Mouse (Mus musculus) forebrain, postnatal 0 days (tissue): ENCODE measurements around the gene Tex9. TPM values are rescaled to one million over a fixed set of nuclear protein-coding genes. Genes with fewer than 3 reads are reported as not detected.

Experiments used
- ATAC-seq: fragments of 200-750 bp; cut with Nextera tagmentation; 2 replicates; pipeline ENCODE4 v1.8.0; 2017; ENCODE audit warnings: mild to moderate bottlenecking, moderate library complexity
- DNase-seq: peaks from one replicate; pipeline ENCODE4 v3.0.0-alpha.2; 2015
- H3K27ac ChIP-seq: fragments of 300-500 bp; sonication (generic); 2 replicates; pipeline ENCODE4 v1.5.1; 2014; ENCODE audit warnings: low read depth, mild to moderate bottlenecking, antibody characterized with exemption, low read length, moderate library complexity, mixed read lengths
- H3K27me3 ChIP-seq: fragments of 300-500 bp; sonication (generic); 2 replicates; pipeline ENCODE4 v1.6.1; 2014; ENCODE audit warnings: mild to moderate bottlenecking, low read length, mixed read lengths; ENCODE audit not compliant: insufficient read depth
- H3K36me3 ChIP-seq: fragments of 300-500 bp; sonication (generic); 2 replicates; pipeline ENCODE4 v1.6.1; 2014; ENCODE audit warnings: mild to moderate bottlenecking, moderate library complexity; ENCODE audit not compliant: insufficient read depth
- H3K4me1 ChIP-seq: fragments of 300-500 bp; sonication (generic); 2 replicates; pipeline ENCODE4 v1.6.1; 2014; ENCODE audit warnings: antibody characterized with exemption; ENCODE audit not compliant: insufficient read depth
- H3K4me2 ChIP-seq: fragments of 300-500 bp; sonication (generic); 2 replicates; pipeline ENCODE4 v1.6.1; 2014; ENCODE audit warnings: low read depth, mild to moderate bottlenecking, moderate library complexity
- H3K4me3 ChIP-seq: fragments of 300-500 bp; sonication (generic); 2 replicates; pipeline ENCODE4 v1.5.1; 2014; ENCODE audit warnings: low read depth, low read length, mixed read lengths
- H3K9ac ChIP-seq: fragments of 300-500 bp; sonication (generic); 2 replicates; pipeline ENCODE4 v1.6.1; 2014; ENCODE audit warnings: mild to moderate bottlenecking
- H3K9me3 ChIP-seq: fragments of 300-500 bp; sonication (generic); 2 replicates; pipeline ENCODE4 v1.6.1; 2016; ENCODE audit warnings: low read length
- CTCF ChIP-seq: sonication (generic); IDR thresholded peaks from 2 replicates; pipeline ENCODE4 v1.5.1; 2016; ENCODE audit warnings: antibody characterized with exemption, control low read depth, low read depth
- WGBS: fragments of 180-500 bp; shearing (Covaris S2); extraction: QIAGEN DNeasy Blood & Tissue Kit; methylation state at CpG from one replicate; pipeline ENCODE4 v1.1.7; 2014; 5-methylcytosine and 5-hydroxymethylcytosine counted together
- polyA plus RNA-seq: library from polyadenylated mRNA; unstranded; fragments of >200 nt; fragmentation: Nextera tagmentation; extraction: Ambion mirVana; gene quantifications from 2 replicates; pipeline ENCODE4 v1.2.1, GENCODE M21; 2015
- total RNA-seq: library from RNA; depleted of rRNA; stranded (reverse); fragments of >200 nt; gene quantifications from 2 replicates; pipeline ENCODE4 v1.2.3, GENCODE M21; 2014

The Tex9 gene
- total and polyA plus RNA-seq, 2 experiments from 2014 or later, result 29.3 to 33.8 TPM

- H3K27ac ChIP-seq, result no peak overlapping the region
Measured at GRCm38 (mm10) chr9:72512229-72512981, 20.4 kb upstream of the Tex9 start.

GRCm38 (mm10) chr9:72497171-72497570 lies 5.2 kb upstream of the Tex9 start:
- Histone ChIP-seq H3K4me3 (no peak overlapping the region), H3K27ac (peak overlapping the region; percentile 60; the same call in 1 of the 2 replicates), H3K9me3 (no peaks in the 10 kb centered on the region), H3K36me3 (no peaks in the 10 kb centered on the region), H3K27me3 (no peaks in the 10 kb centered on the region), H3K4me2 (no peak overlapping the region), H3K4me1 (peaks cover 2% of the 10 kb centered on the region; the same call in 1 of the 2 replicates), H3K9ac (no peak overlapping the region)
- ATAC-seq (peak; percentile 64; the same call in 1 of the 2 replicates), DNase-seq (no peak)
- WGBS, result 24% methylated on average over 3 of the region's 3 CpGs
- no peak for TF ChIP-seq CTCF

More at GRCm38 (mm10) chr9:72512229-72512981, 20.4 kb upstream of the Tex9 start:
- H3K36me3 ChIP-seq, result no peaks in the 10 kb centered on the region
- H3K27me3 ChIP-seq, result no peaks in the 10 kb centered on the region
- TF ChIP-seq CTCF, result no peak
- H3K4me1 ChIP-seq, result no peaks in the 10 kb centered on the region
- 0 out of 2 replicates have a peak overlapping the region, but pooled peaks have one; percentile 1 for H3K4me2 ChIP-seq
- DNase-seq, result peak; percentile 58
- ATAC-seq, result peak; percentile 70
- H3K9ac ChIP-seq, result no peak overlapping the region
- H3K9me3 ChIP-seq, result no peaks in the 10 kb centered on the region
- no peak overlapping the region for H3K4me3 ChIP-seq
- WGBS, result 24% methylated on average over 11 of the region's 11 CpGs

GRCm38 (mm10) chr9:72496691-72497090 lies 4.7 kb upstream of the Tex9 start:
- ATAC-seq (peak; percentile 34; the same call in 1 of the 2 replicates), DNase-seq (no peak)
- Histone ChIP-seq H3K36me3 (no peaks in the 10 kb centered on the region), H3K4me3 (no peak overlapping the region), H3K4me1 (peaks cover 5% of the 10 kb centered on the region; the same call in 1 of the 2 replicates), H3K9me3 (no peaks in the 10 kb centered on the region), H3K27ac (peak overlapping the region; percentile 16; the same call in 1 of the 2 replicates), H3K4me2 (no peak overlapping the region), H3K9ac (no peak overlapping the region), H3K27me3 (no peaks in the 10 kb centered on the region)
- 36% methylated on average over 2 of the region's 2 CpGs for WGBS
- TF ChIP-seq CTCF, result no peak

GRCm38 (mm10) chr9:72493984-72494685 lies 2.1 kb upstream of the Tex9 start:
- Histone ChIP-seq H3K4me3 (no peak overlapping the region), H3K27me3 (no peaks in the 10 kb centered on the region), H3K4me2 (no peak overlapping the region), H3K9ac (no peak overlapping the region), H3K4me1 (peaks cover 15% of the 10 kb centered on the region; the same call in 1 of the 2 replicates), H3K36me3 (no peaks in the 10 kb centered on the region), H3K9me3 (no peaks in the 10 kb centered on the region), H3K27ac (no peak overlapping the region)
- 82% methylated on average over 3 of the region's 3 CpGs for WGBS
- ATAC-seq, result no peak
- no peak for DNase-seq
- no peak for TF ChIP-seq CTCF

GRCm38 (mm10) chr9:72493465-72493864 lies 1.5 kb upstream of the Tex9 start:
- H3K9ac ChIP-seq, result no peak overlapping the region
- no peak; the same call in 1 of the 2 replicates for ATAC-seq
- DNase-seq, result no peak
- 73% methylated on average over 2 of the region's 2 CpGs for WGBS
- no peaks in the 10 kb centered on the region for H3K9me3 ChIP-seq
- H3K36me3 ChIP-seq, result no peaks in the 10 kb centered on the region
- no peaks in the 10 kb centered on the region for H3K27me3 ChIP-seq
- TF ChIP-seq CTCF, result no peak; the same call in 1 of the 2 replicates
- H3K27ac ChIP-seq, result no peak overlapping the region
- peaks cover 15% of the 10 kb centered on the region; the same call in 1 of the 2 replicates for H3K4me1 ChIP-seq
- no peak overlapping the region for H3K4me3 ChIP-seq
- H3K4me2 ChIP-seq, result no peak overlapping the region

GRCm38 (mm10) chr9:72491559-72492193 lies 336 bp downstream of the Tex9 start:
- peak overlapping the region; percentile 83 for H3K4me2 ChIP-seq
- H3K4me1 ChIP-seq, result peaks cover 15% of the 10 kb centered on the region; the same call in 1 of the 2 replicates
- peak overlapping the region; percentile 58 for H3K9ac ChIP-seq
- H3K27me3 ChIP-seq, result no peaks in the 10 kb centered on the region
- peak overlapping the region; percentile 67 for H3K4me3 ChIP-seq
- H3K9me3 ChIP-seq, result no peaks in the 10 kb centered on the region
- 2% methylated on average over 32 of the region's 32 CpGs for WGBS
- H3K36me3 ChIP-seq, result no peaks in the 10 kb centered on the region
- no peak for TF ChIP-seq CTCF
- DNase-seq, result peak; percentile 90
- H3K27ac ChIP-seq, result peak overlapping the region; percentile 83
- peak; percentile 98 for ATAC-seq
